Comparison of ENCODE assay signal across 19 mouse cellular contexts in the genomic region with DNA sequence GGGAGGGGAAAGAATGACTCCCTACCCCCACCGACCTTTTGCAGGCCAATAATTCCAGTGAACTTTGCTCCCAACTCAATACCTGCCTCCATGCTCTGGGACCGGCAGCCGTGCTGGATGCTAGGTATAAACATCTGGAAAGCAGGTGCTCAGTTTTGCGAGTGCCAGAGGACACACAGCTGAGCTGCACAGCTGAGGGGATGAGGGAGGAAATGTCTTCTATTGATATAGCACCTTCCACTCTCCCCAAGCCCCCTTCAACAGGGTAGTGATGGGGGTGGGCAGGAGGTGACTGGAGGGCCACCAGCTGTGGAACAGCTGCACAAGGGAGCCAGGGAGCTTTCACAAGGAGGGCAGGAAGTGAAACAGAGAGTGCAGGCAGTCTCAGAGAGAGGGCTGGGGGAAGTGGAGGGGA.
DNase-seq lines count a peak whose midpoint lies in the region; ATAC-seq and TF ChIP-seq lines count a peak whose summit lies in the region.
"Had no signal": no experiment of that assay in that cellular context is flagged by ENCODE, and none has a peak within 500 bp of the region (broad histone marks: within the 10 kb centered on the region; RNA-seq: fewer than 3 reads in every experiment).

No protein-coding gene starts in this region.

- TF ChIP-seq CTCF in layer of hippocampus, adult 2 months (conservative IDR thresholded peaks at IDR 0.05): no peak

- no peak for ATAC-seq in neural tube, embryonic 15.5 days (ENCODE audit: low FRiP score)
- ATAC-seq in embryonic facial prominence, embryonic 12.5 days (ENCODE audit: insufficient number of reproducible peaks, insufficient read depth, low FRiP score, low TSS enrichment): peak; percentile 88
- peak; percentile 53; the same call in 1 of the 2 replicates for ATAC-seq in stomach, embryonic 16.5 days (ENCODE audit: insufficient read depth, low FRiP score)
- no peak for ATAC-seq in forebrain, embryonic 14.5 days

- 0 out of 2 replicates have a peak, but pooled peaks cover 2% of the 10 kb centered on the region for H3K4me1 ChIP-seq in neural tube, embryonic 15.5 days
- H3K4me1 ChIP-seq in embryonic facial prominence, embryonic 12.5 days: peaks cover 7% of the 10 kb centered on the region
- peaks cover 18% of the 10 kb centered on the region for H3K4me1 ChIP-seq in limb, embryonic 10.5 days
- H3K4me1 ChIP-seq in stomach, embryonic 16.5 days (ENCODE audit: control insufficient read depth, insufficient read depth, low read length): no peaks in the 10 kb centered on the region
- H3K4me1 ChIP-seq in forebrain, embryonic 14.5 days (ENCODE audit: control insufficient read depth, insufficient read depth, low read length): no peaks in the 10 kb centered on the region
- H3K4me1 ChIP-seq: forebrain, embryonic 12.5 days; midbrain, embryonic 10.5 days had no signal

- H3K9ac ChIP-seq in neural tube, embryonic 15.5 days (replicated peaks): no peak overlapping the region
- H3K9ac ChIP-seq in embryonic facial prominence, embryonic 12.5 days: no peak overlapping the region
- H3K9ac ChIP-seq in stomach, embryonic 16.5 days (ENCODE audit: low read length): no peak overlapping the region
- no peak overlapping the region for H3K9ac ChIP-seq in forebrain, embryonic 14.5 days (ENCODE audit: low read length)
- H3K9ac ChIP-seq: embryonic facial prominence, embryonic 13.5 days; forebrain, embryonic 12.5 days had no signal

- no peak overlapping the region for H3K27ac ChIP-seq in neural tube, embryonic 15.5 days (replicated peaks)
- H3K27ac ChIP-seq in embryonic facial prominence, embryonic 12.5 days: no peak overlapping the region
- H3K27ac ChIP-seq in limb, embryonic 10.5 days: 0 out of 2 replicates have a peak overlapping the region, but pooled peaks have one; percentile 50
- H3K27ac ChIP-seq in stomach, embryonic 16.5 days (ENCODE audit: low read length): no peak overlapping the region
- H3K27ac ChIP-seq in layer of hippocampus, adult 2 months: no peak overlapping the region
- no peak overlapping the region for H3K27ac ChIP-seq in forebrain, embryonic 14.5 days (ENCODE audit: low read depth, low read length)
- H3K27ac ChIP-seq: embryonic facial prominence, embryonic 13.5 days; forebrain, embryonic 12.5 days; gastrocnemius, adult 2 months; heart, adult 2 months; midbrain, embryonic 10.5 days had no signal

- H3K4me3 ChIP-seq in neural tube, embryonic 15.5 days (replicated peaks): no peak overlapping the region
- H3K4me3 ChIP-seq in embryonic facial prominence, embryonic 12.5 days: no peak overlapping the region
- no peak overlapping the region for H3K4me3 ChIP-seq in limb, embryonic 10.5 days
- no peak overlapping the region for H3K4me3 ChIP-seq in stomach, embryonic 16.5 days (replicated peaks; ENCODE audit: low read length)
- no peak overlapping the region for H3K4me3 ChIP-seq in layer of hippocampus, adult 2 months
- H3K4me3 ChIP-seq in forebrain, embryonic 14.5 days (ENCODE audit: low read depth, low read length): no peak overlapping the region
- H3K4me3 ChIP-seq: embryonic facial prominence, embryonic 13.5 days; forebrain, embryonic 12.5 days; gastrocnemius, adult 2 months; heart, adult 2 months; midbrain, embryonic 10.5 days; myocyte had no signal

- DNase-seq in neural tube, embryonic 10.5 days (ENCODE audit: extremely low spot score, low spot score): peak; percentile 58
- DNase-seq in limb, embryonic 10.5 days (ENCODE audit: low spot score): peak; percentile 68
- DNase-seq in layer of hippocampus, adult 2 months (ENCODE audit: low spot score in 2 of 2): no peak
- DNase-seq in forebrain, embryonic 14.5 days (ENCODE audit: low spot score): no peak
- no peak for DNase-seq in urinary bladder, postnatal 36 days (ENCODE audit: low spot score in 2 of 2)
- DNase-seq: cerebellum, adult 18-20 months; gastrocnemius, adult 2 months; heart, adult 2 months; heart, postnatal 10 days; kidney, adult 2 months; lung, postnatal 10 days; right cerebral cortex, postnatal 4 days had no signal

- no peaks in the 10 kb centered on the region for H3K36me3 ChIP-seq in neural tube, embryonic 15.5 days
- H3K36me3 ChIP-seq in embryonic facial prominence, embryonic 12.5 days: no peaks in the 10 kb centered on the region
- H3K36me3 ChIP-seq in limb, embryonic 10.5 days: no peaks in the 10 kb centered on the region
- H3K36me3 ChIP-seq in stomach, embryonic 16.5 days (ENCODE audit: control insufficient read depth, insufficient read depth, low read length): no peaks in the 10 kb centered on the region
- H3K36me3 ChIP-seq in forebrain, embryonic 14.5 days (ENCODE audit: control insufficient read depth, insufficient read depth, low read length): no peaks in the 10 kb centered on the region
- H3K36me3 ChIP-seq: embryonic facial prominence, embryonic 13.5 days; forebrain, embryonic 12.5 days; midbrain, embryonic 10.5 days had no signal

- WGBS in neural tube, embryonic 15.5 days: 49% methylated on average over 4 of the region's 4 CpGs
- 18% methylated on average over 4 of the region's 4 CpGs for WGBS in embryonic facial prominence, embryonic 12.5 days
- 12% methylated on average over 4 of the region's 4 CpGs for WGBS in limb, embryonic 10.5 days
- WGBS in stomach, embryonic 16.5 days: 12% methylated on average over 4 of the region's 4 CpGs
- 74% methylated on average over 4 of the region's 4 CpGs for WGBS in forebrain, embryonic 14.5 days

- no peaks in the 10 kb centered on the region for H3K27me3 ChIP-seq in neural tube, embryonic 15.5 days (replicated peaks)
- H3K27me3 ChIP-seq in embryonic facial prominence, embryonic 12.5 days: no peaks in the 10 kb centered on the region
- no peaks in the 10 kb centered on the region for H3K27me3 ChIP-seq in limb, embryonic 10.5 days (ENCODE audit: low read depth, poor library complexity, severe bottlenecking)
- H3K27me3 ChIP-seq in stomach, embryonic 16.5 days (ENCODE audit: control insufficient read depth, insufficient read depth, low read length): no peaks in the 10 kb centered on the region
- H3K27me3 ChIP-seq in forebrain, embryonic 14.5 days (replicated peaks; ENCODE audit: control insufficient read depth, insufficient read depth, low read length): no peaks in the 10 kb centered on the region
- H3K27me3 ChIP-seq: embryonic facial prominence, embryonic 13.5 days; forebrain, embryonic 12.5 days had no signal

- H3K4me2 ChIP-seq in neural tube, embryonic 15.5 days: no peak overlapping the region
- H3K4me2 ChIP-seq in embryonic facial prominence, embryonic 12.5 days (replicated peaks): no peak overlapping the region
- no peak overlapping the region for H3K4me2 ChIP-seq in stomach, embryonic 16.5 days (ENCODE audit: low read depth, low read length)
- no peak overlapping the region for H3K4me2 ChIP-seq in forebrain, embryonic 14.5 days (ENCODE audit: low read length)
- H3K4me2 ChIP-seq: embryonic facial prominence, embryonic 13.5 days; forebrain, embryonic 12.5 days had no signal

- no peaks in the 10 kb centered on the region for H3K9me3 ChIP-seq in neural tube, embryonic 15.5 days (replicated peaks)
- H3K9me3 ChIP-seq in embryonic facial prominence, embryonic 12.5 days: no peaks in the 10 kb centered on the region
- no peaks in the 10 kb centered on the region for H3K9me3 ChIP-seq in limb, embryonic 10.5 days (replicated peaks)
- H3K9me3 ChIP-seq in stomach, embryonic 16.5 days (replicated peaks; ENCODE audit: control insufficient read depth, low read length): no peaks in the 10 kb centered on the region
- no peaks in the 10 kb centered on the region for H3K9me3 ChIP-seq in forebrain, embryonic 14.5 days (replicated peaks; ENCODE audit: control insufficient read depth, low read length)
- H3K9me3 ChIP-seq: embryonic facial prominence, embryonic 13.5 days; forebrain, embryonic 12.5 days; midbrain, embryonic 10.5 days had no signal

Comparison
In these comparisons a context has a peak if more than half of its experiments do, and no peak if none do; other contexts are left out.
1. DNase-seq: peak in neural tube, embryonic 10.5 days (single experiment) and limb, embryonic 10.5 days (single experiment); none in layer of hippocampus, adult 2 months (0 of 2), forebrain, embryonic 14.5 days (single experiment) and urinary bladder, postnatal 36 days (0 of 2).
2. ATAC-seq: peak in embryonic facial prominence, embryonic 12.5 days (single experiment) and stomach, embryonic 16.5 days (single experiment); none in neural tube, embryonic 15.5 days (single experiment) and forebrain, embryonic 14.5 days (single experiment).